Mouse (Mus musculus) left cerebral cortex, adult 18-20 months (tissue): ENCODE measurements around the gene Prph. TPM values are rescaled to one million over a fixed set of nuclear protein-coding genes. Genes with fewer than 3 reads are reported as not detected.
A peak's percentile ranks its signal among the peaks of the same experiment; 100 is the strongest.

ENCODE experiments used
- DNase-seq, 2 experiments: peaks; one replicate each; pipeline ENCODE4 v3.0.0; 2021 to 2022; ENCODE audit warnings: low spot score in 2 of 2, mixed read lengths in 1 of 2
- long read RNA-seq, 2 experiments: library from polyadenylated mRNA; stranded (forward); transcript quantifications; one replicate each; pipeline ENCODE4 v2.0.0; 2021
- total RNA-seq, 2 experiments: library from RNA; stranded (reverse); gene quantifications; 2 replicates each; pipeline ENCODE4 v1.2.3; 2021

Gene Prph
- 1 to 10 TPM in 1 of 2 experiments, under 1 TPM in 1; 0.77 to 2.6 TPM for total RNA-seq
- long read RNA-seq, experiment 1, transcript Prph-201 (9 exons, 1,757 nt): major isoform, 5 of 5 reads
- long read RNA-seq, experiment 1, partial matches to known transcripts: 0 of 5 reads
- long read RNA-seq, experiment 1, other reads (novel, unspliced or antisense): 0 of 5 reads
- long read RNA-seq, experiment 2, partial matches to known transcripts: 1 of 3 reads
- long read RNA-seq, experiment 2, other reads (novel, unspliced or antisense): 0 of 3 reads

DNA sequence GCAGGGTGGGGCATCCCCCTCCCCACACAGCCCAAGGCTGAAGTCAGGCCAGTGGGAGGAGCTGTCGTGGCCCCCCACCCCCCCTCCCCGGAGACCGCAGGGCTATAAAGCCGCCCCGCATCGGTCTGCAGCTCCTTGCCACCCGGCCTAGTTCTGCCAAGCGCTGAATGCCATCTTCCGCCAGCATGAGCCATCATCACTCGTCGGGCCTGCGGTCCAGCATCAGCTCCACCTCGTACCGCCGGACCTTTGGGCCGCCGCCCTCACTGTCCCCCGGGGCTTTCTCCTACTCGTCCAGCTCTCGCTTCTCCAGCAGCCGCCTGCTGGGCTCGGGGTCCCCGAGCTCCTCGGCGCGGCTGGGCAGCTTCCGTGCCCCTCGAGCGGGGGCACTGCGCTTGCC, at the start of gene Prph:
Prph (plus strand) TSS at position 135 of the 400 bp plus-strand sequence.
- DNase-seq: no peak

GRCm38 (mm10) chr15:99008801-99009241, 46.2 kb upstream of the Prph start:
- DNase-seq: no peak

- DNase-seq: no peak
Measured at GRCm38 (mm10) chr15:99010896-99011295, 44.1 kb upstream of the Prph start.

GRCm38 (mm10) chr15:99011946-99012345, 43.0 kb upstream of the Prph start:
- DNase-seq: no peak

GRCm38 (mm10) chr15:99014496-99015030, 40.4 kb upstream of the Prph start:
- no peak for DNase-seq

- no peak for DNase-seq
Measured at GRCm38 (mm10) chr15:99017355-99017761, 37.6 kb upstream of the Prph start.

DNA sequence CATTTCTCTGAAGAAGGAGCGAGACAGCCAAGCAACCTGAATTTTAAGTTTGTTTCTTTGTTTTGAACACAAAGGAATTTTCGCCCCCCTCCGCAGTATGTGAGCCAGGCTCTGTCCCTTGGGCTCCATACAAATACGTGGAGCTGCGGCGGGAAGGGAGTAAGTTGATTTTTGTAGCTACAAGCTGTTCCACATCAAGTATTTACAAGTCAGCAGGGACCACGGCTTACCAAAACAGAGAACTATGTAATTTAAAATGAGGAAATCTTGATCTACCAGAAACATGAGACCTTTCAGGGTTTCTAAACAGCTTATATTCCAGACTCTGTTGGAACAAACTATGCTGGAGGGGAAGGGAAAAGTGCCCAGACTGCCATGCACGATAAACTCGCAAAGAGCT, 37.0 kb upstream of the Prph start:
- DNase-seq: no peak

GRCm38 (mm10) chr15:99018630-99019029, 36.3 kb upstream of the Prph start:
- no peak for DNase-seq

- no peak for DNase-seq
Measured at GRCm38 (mm10) chr15:99019436-99019835, 35.5 kb upstream of the Prph start.

GRCm38 (mm10) chr15:99020171-99020570, 34.8 kb upstream of the Prph start:
- no peak for DNase-seq

DNA sequence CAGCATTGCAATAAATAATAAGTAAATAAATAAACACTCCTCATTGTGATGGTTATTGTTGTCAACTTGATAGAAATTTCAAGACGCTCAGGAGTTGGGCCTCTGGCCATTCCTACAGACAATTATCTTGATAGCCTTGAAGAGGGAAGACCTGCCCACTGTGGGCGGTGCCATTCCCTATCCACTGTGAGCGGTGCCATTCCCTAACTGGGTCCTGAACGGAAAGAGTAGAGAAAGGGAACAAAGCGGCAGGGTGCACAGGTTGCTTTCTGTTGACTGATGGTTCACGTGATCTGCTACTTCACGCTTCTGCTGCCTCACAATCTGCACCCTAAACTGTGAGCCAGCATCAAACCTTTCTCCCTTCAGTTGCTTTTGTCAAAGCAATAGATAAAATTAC, 33.7 kb upstream of the Prph start:
- no peak for DNase-seq

DNA sequence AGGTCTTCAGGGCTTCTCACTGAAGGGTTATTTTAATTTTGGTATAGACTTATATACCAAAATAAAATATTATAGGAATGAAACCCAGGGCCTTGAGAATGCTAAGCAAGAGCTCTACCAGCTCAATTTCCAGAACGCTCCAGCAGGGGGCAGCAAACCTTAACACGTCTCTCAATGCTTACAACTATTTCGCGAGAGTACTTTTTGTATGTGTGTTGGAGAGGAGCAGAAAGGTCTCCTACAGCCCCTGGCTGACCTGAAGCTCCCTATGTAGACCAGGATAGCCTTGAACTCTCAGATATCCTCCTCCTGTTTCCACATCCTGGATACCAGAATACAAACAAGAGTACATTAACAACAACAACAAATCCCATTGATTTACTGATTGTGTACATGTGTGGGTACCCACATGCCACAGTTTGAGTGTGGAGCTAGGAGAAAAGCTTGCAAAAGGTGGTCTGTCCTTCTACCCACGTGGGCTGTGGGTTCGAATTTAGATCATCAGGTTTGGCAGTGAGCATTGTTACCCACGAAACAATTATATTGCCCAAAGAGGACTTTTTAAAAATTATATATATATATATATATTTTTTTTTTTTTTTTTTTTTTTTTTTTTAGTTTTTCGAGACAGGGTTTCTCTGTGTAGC, 30.2 kb upstream of the Prph start:
- DNase-seq: peak; percentile 72 to 85

GRCm38 (mm10) chr15:99025414-99025813, 29.6 kb upstream of the Prph start:
- no peak for DNase-seq

- no peak for DNase-seq
Measured at GRCm38 (mm10) chr15:99026259-99026658, 28.7 kb upstream of the Prph start.

DNA sequence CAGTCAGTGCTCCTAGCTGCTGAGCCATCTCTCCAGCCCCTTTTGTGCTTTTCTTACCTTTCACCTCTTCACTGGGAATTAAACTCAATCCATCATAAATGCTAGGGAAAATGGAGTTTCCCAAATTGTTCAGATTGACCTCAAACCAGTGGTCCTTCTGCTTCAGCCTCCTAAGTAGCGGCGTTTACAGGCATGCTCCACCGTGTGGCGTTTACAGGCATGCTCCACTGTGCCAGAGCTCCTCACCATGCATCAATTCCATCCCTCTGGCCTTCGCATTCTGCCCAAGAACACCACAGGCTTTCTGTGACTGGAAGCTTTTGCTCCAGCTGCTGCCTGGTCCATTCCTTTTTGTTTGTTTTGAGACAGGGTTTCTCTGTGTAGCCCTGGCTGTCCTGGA, 27.9 kb upstream of the Prph start:
- no peak for DNase-seq

DNA sequence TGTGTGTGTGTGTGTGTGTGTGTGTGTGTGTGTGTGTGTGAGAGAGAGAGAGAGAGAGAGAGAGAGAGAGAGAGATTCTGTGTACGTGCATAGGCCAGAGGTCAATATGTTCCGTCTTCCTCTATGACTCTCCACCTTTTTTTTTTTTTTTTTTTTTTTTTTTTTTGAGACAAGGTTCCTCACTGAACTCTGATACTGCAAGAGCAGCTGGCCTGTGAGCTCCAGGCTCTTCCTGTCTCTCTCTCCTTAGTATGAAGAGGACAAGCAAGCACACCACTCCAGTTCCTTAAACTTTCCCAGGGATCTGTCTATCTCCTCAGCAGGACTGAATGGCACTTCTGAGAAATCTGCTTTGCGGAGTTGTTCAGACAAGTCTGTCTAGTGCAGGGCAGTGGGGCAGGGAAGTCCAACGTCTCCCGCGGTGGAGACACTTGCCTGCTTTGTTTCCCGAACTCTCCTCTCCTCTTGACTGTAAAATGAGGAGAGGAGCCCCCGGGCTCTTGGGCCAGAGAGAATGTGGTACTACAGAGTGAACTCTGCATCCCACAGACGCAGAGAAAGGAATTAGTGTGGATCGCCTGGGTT, 26.0 kb upstream of the Prph start:
- DNase-seq: no peak

- DNase-seq: no peak
Measured at GRCm38 (mm10) chr15:99029619-99030584, 25.1 kb upstream of the Prph start, which contains the start of gene Tuba1c. Tuba1c (plus strand) TSS chr15:99029891.

GRCm38 (mm10) chr15:99030585-99031387, 24.2 kb upstream of the Prph start:
- no peak for DNase-seq

DNA sequence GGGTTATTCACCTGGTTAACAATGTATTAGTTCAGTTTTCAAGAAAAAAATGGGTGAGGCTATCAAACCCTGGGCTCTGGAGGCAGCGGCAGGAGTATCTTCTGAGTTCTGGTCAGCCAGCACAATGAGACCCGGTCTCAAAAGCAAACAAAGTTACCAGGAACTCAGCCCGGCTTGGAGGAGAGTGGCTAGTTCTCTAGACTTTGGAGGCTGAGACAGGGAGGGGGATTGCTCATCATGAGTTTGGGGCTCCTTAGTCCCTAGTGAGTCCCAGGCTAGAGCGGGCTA, 23.6 kb upstream of the Prph start:
- DNase-seq: no peak

GRCm38 (mm10) chr15:99032041-99032725, 22.8 kb upstream of the Prph start:
- no peak for DNase-seq
